Mouse (Mus musculus) limb, embryonic 14.5 days (tissue): ENCODE results near the gene Dync1li1. TPM values are rescaled to one million over a fixed set of nuclear protein-coding genes. Genes with fewer than 3 reads are reported as not detected.
"Not testable (repeated sequence)": the region's sequence is repeated elsewhere in the genome, so short reads cannot be mapped to it uniquely, and the experiment has no call there.

ENCODE experiments used
- ATAC-seq: fragments of 200-750 bp; cut with Nextera tagmentation; 2 replicates; pipeline ENCODE4 v1.8.0; 2017; ENCODE audit warnings: low read depth, moderate number of reproducible peaks, moderate TSS enrichment; ENCODE audit not compliant: low FRiP score
- DNase-seq: peaks from one replicate; pipeline ENCODE4 v3.0.0-alpha.2; 2015; ENCODE audit warnings: low spot score
- H3K27ac ChIP-seq: fragments of 300-500 bp; sonication (generic); replicated peaks from 2 replicates; pipeline ENCODE4 v1.5.1; 2014; ENCODE audit warnings: low read depth, mild to moderate bottlenecking, low read length, moderate library complexity, mixed read lengths
- H3K27me3 ChIP-seq: fragments of 300-500 bp; sonication (generic); 2 replicates; pipeline ENCODE4 v1.6.1; 2014; ENCODE audit warnings: low read length, mixed read lengths; ENCODE audit not compliant: control insufficient read depth, insufficient read depth
- H3K36me3 ChIP-seq: fragments of 300-500 bp; sonication (generic); 2 replicates; pipeline ENCODE4 v1.6.1; 2014; ENCODE audit warnings: mild to moderate bottlenecking, low read length, moderate library complexity, mixed read lengths; ENCODE audit not compliant: control insufficient read depth, insufficient read depth
- H3K4me1 ChIP-seq: fragments of 300-500 bp; sonication (generic); 2 replicates; pipeline ENCODE4 v1.6.1; 2014; ENCODE audit warnings: antibody characterized with exemption, low read length, mixed read lengths; ENCODE audit not compliant: control insufficient read depth, insufficient read depth
- H3K4me2 ChIP-seq: fragments of 300-500 bp; sonication (generic); replicated peaks from 2 replicates; pipeline ENCODE4 v1.6.1; 2014; ENCODE audit warnings: low read depth, mild to moderate bottlenecking, low read length, moderate library complexity; ENCODE audit not compliant: severe bottlenecking
- H3K4me3 ChIP-seq: fragments of 300-500 bp; sonication (generic); replicated peaks from 2 replicates; pipeline ENCODE4 v1.5.1; 2014; ENCODE audit warnings: low read length
- H3K9ac ChIP-seq: fragments of 300-500 bp; sonication (generic); 2 replicates; pipeline ENCODE4 v1.6.1; 2014; ENCODE audit warnings: mild to moderate bottlenecking, low read depth, low read length, moderate library complexity; ENCODE audit not compliant: severe bottlenecking
- H3K9me3 ChIP-seq: fragments of 300-500 bp; sonication (generic); 2 replicates; pipeline ENCODE4 v1.6.1; 2016; ENCODE audit warnings: low read length; ENCODE audit not compliant: control insufficient read depth
- POLR2A ChIP-seq: fragments of 200-500 bp; IDR thresholded peaks from 2 replicates; pipeline ENCODE4 v1.8.0; 2012; ENCODE audit warnings: inconsistent platforms, mild to moderate bottlenecking, moderate library complexity, borderline replicate concordance; ENCODE audit not compliant: insufficient read depth, insufficient read length; ENCODE audit errors: extremely low read depth
- WGBS: fragments of 180-500 bp; shearing (Covaris S2); extraction: QIAGEN DNeasy Blood & Tissue Kit; methylation state at CpG from one replicate; pipeline ENCODE4 v1.1.7; 2014; 5-methylcytosine and 5-hydroxymethylcytosine counted together
- polyA plus RNA-seq, 2 experiments: library from polyadenylated mRNA; depleted of rRNA in 1 of 2; stranded (reverse) in 1 of 2; unstranded in 1 of 2; fragments of >200 nt; fragmentation: Nextera tagmentation in 1 of 2; extraction: Ambion mirVana in 1 of 2; gene quantifications; 2 replicates each; pipeline versions ENCODE4 v1.2.1 to v1.2.3; 2012 to 2014

Gene Dync1li1
- polyA plus RNA-seq, 2 experiments: 34.5 to 39.5 TPM

DNA sequence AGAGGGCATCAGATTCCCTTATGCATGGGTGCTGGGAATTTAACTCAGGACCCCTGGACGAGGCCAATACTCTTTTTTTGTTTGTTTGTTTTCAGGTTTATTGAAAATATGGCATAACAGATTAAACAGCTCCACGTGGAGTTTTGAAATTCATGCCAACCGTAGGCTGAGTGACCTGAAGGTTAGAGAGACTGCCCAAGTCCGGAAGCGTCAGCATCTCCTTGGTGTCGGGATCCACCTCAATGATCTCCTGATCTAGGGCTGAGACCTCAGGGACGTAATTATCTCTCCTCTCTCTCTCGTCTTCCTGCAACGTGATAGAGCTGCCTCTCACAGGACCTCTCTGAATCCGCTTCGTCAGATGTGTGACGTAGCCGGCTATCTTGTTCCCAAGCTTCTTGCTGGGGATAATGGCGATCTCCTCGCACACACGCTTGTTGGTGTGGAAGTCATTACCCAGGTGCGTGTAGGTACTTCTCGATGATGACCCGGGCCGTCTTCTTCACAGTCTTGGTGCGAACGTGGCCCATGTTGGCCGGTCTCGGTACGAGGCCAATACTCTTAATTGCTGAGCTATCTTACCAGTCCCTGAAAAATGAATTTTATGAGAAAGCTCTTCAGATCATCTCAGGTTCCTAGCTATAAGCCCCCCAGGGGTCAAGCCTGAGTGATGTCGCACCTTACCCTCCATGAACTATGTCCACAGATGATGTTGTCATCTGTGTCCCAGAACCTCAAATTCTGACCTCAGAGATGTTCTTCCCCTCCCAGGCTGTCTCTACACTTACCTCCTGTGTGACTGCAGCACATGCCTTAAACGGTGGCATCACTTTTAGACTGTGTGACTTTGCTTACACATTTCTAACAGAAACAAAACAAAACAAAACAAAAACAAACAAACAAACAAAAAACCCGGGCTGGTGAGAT lies 40.8 kb upstream of the Dync1li1 start:
- no peak overlapping the region for H3K4me3 ChIP-seq
- WGBS: 81% methylated on average over 28 of the region's 28 CpGs
- H3K4me2 ChIP-seq: no peak overlapping the region
- H3K27me3 ChIP-seq: no peaks in the 10 kb centered on the region
- H3K4me1 ChIP-seq: no peaks in the 10 kb centered on the region
- no peaks in the 10 kb centered on the region for H3K36me3 ChIP-seq
- TF ChIP-seq POLR2A: no peak
- ATAC-seq: no peak
- H3K27ac ChIP-seq: no peak overlapping the region
- no peak overlapping the region for H3K9ac ChIP-seq
- no peaks in the 10 kb centered on the region for H3K9me3 ChIP-seq
- no peak for DNase-seq

DNA sequence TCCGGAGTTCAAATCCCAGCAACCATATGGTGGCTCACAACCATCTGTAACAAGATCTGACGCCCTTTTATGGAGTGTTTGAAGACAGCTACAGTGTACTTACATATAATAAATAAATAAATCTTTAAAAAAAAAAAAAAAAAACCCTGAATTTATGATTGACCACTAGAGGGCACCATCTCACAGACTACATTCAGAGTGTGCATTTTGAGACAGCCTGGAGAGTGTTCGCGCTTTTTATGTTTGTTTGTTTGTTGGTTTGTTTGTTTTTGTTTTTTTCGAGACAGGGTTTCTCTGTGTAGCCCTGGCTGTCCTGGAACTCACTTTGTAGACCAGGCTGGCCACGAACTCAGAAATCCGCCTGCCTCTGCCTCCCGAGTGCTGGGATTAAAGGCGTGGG lies 40.1 kb upstream of the Dync1li1 start:
- H3K36me3 ChIP-seq, H3K27me3 ChIP-seq, H3K4me1 ChIP-seq, H3K4me2 ChIP-seq, H3K4me3 ChIP-seq, H3K27ac ChIP-seq, H3K9me3 ChIP-seq, H3K9ac ChIP-seq, ATAC-seq: not testable (repeated sequence)
- WGBS: 57% methylated on average over 8 of the region's 9 CpGs
- peak; percentile 42 for DNase-seq

DNA sequence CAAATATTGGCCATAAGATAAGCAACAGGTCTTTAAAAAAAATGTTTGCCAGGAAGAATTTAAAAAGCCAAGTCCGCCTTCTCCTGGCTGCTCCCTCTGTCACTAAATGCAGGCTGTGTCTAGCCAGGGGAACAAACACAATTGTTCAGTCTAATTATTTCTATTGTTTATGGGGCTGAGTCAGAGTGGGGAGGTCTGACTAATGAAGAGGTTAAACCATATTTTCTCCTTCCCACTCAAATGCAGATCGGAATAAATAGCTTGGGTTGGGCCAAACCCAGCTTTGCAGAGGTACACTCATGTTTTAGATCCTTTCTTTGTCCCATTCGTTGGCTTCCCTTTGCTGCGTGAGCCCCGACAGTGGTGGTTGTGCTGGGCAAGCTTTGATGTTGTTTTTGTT lies 39.2 kb upstream of the Dync1li1 start:
- Histone ChIP-seq H3K9me3 (no peaks in the 10 kb centered on the region), H3K27me3 (no peaks in the 10 kb centered on the region), H3K27ac (no peak overlapping the region), H3K9ac (no peak overlapping the region), H3K36me3 (no peaks in the 10 kb centered on the region), H3K4me3 (no peak overlapping the region), H3K4me1 (no peaks in the 10 kb centered on the region), H3K4me2 (no peak overlapping the region)
- 59% methylated on average over 5 of the region's 5 CpGs for WGBS
- no peak for TF ChIP-seq POLR2A
- DNase-seq (no peak), ATAC-seq (no peak)

DNA sequence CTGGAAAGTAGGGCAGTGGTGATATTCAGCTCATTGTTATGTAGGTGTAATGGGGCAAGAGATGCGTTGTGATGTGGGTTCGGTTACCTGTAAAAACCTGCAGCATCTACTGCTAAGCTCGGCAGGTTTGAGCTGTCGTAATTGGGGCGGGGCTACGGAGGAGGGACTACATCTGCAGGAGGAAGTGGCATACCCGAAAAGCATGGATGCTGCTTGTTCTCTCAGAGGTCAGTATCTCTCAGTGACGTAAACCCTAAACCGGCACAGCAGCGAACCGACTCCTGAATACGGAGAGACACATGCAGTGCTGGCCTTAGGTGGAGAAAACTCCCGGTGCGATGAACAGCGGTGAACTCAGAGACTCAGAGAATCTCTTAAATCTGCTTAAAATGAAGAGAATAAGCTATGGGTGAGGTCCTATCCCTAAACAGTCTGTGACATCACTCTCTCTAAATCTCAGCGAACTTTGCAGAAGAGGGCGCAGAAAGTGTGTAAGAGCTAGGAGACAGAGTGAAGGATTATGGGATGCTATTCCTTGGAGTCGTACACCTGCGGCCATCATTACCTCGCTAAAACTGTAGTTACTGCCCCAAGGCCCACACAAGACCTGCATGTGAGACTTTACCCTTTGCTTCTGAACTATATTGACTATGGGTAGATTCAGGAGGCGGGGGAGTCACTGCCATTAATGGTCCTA lies 37.5 kb upstream of the Dync1li1 start:
- no peaks in the 10 kb centered on the region for H3K4me1 ChIP-seq
- ATAC-seq (no peak), DNase-seq (no peak)
- TF ChIP-seq POLR2A: no peak
- WGBS: 64% methylated on average over 21 of the region's 21 CpGs
- H3K4me3 ChIP-seq: no peak overlapping the region
- no peaks in the 10 kb centered on the region for H3K27me3 ChIP-seq
- no peak overlapping the region for H3K9ac ChIP-seq
- H3K36me3 ChIP-seq: no peaks in the 10 kb centered on the region
- 0 out of 2 replicates have a peak overlapping the region, but pooled peaks have one; percentile 19 for H3K4me2 ChIP-seq
- H3K27ac ChIP-seq: no peak overlapping the region
- no peaks in the 10 kb centered on the region for H3K9me3 ChIP-seq

DNA sequence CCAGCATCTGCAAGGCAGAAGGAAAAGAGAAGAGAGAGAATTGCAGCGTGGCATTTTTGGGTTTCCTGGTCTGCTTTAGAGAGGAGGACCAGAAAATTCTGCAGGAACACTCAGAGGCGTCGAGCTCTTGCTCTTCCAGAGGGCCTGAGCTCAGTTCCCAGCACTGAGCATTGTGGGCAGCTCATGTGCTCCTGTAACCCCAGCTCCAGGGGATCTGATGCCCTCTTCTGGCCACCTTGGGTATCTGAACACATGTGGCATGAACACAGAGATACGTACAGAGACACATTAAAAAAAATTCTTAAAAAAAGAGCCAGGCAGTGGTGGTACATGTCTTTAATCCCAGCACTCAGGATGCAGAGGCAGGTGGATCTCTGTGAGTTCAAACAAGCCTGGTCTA lies 33.2 kb upstream of the Dync1li1 start:
- Histone ChIP-seq H3K4me3 (no peak overlapping the region), H3K27ac (no peak overlapping the region), H3K9me3 (no peaks in the 10 kb centered on the region), H3K27me3 (no peaks in the 10 kb centered on the region), H3K36me3 (no peaks in the 10 kb centered on the region), H3K4me2 (no peak overlapping the region), H3K4me1 (no peaks in the 10 kb centered on the region), H3K9ac (no peak overlapping the region)
- TF ChIP-seq POLR2A: no peak
- no peak for ATAC-seq
- 88% methylated on average over 4 of the region's 4 CpGs for WGBS
- DNase-seq: no peak
